Mouse (Mus musculus) embryonic facial prominence, embryonic 14.5 days (tissue): ENCODE data around the gene Trim46. TPM values are rescaled to one million over a fixed set of nuclear protein-coding genes. Genes with fewer than 3 reads are reported as not detected.

ENCODE experiments used
- ATAC-seq: fragments of 200-750 bp; cut with Nextera tagmentation; 2 replicates; pipeline ENCODE4 v1.8.0; 2017; ENCODE audit warnings: low read depth, moderate number of reproducible peaks, moderate TSS enrichment
- DNase-seq: peaks from one replicate; pipeline ENCODE4 v3.0.0-alpha.2; 2015; ENCODE audit warnings: low spot score
- H3K27ac ChIP-seq: fragments of 300-500 bp; sonication (generic); replicated peaks from 2 replicates; pipeline ENCODE4 v1.5.1; 2014; ENCODE audit warnings: low read depth, mild to moderate bottlenecking, low read length, moderate library complexity
- H3K27me3 ChIP-seq: fragments of 300-500 bp; sonication (generic); replicated peaks from 2 replicates; pipeline ENCODE4 v1.6.1; 2014; ENCODE audit warnings: low read length; ENCODE audit not compliant: control insufficient read depth, insufficient read depth
- H3K36me3 ChIP-seq: fragments of 300-500 bp; sonication (generic); 2 replicates; pipeline ENCODE4 v1.6.1; 2014; ENCODE audit warnings: low read length, mixed read lengths; ENCODE audit not compliant: control insufficient read depth, insufficient read depth
- H3K4me1 ChIP-seq: fragments of 300-500 bp; sonication (generic); 2 replicates; pipeline ENCODE4 v1.6.1; 2014; ENCODE audit warnings: antibody characterized with exemption, low read length; ENCODE audit not compliant: control insufficient read depth, insufficient read depth
- H3K4me2 ChIP-seq: fragments of 300-500 bp; sonication (generic); 2 replicates; pipeline ENCODE4 v1.6.1; 2014; ENCODE audit warnings: low read depth, mild to moderate bottlenecking, low read length, moderate library complexity, mixed read lengths
- H3K4me3 ChIP-seq: fragments of 300-500 bp; sonication (generic); 2 replicates; pipeline ENCODE4 v1.5.1; 2014; ENCODE audit warnings: low read depth, mild to moderate bottlenecking, low read length
- H3K9ac ChIP-seq: fragments of 300-500 bp; sonication (generic); 2 replicates; pipeline ENCODE4 v1.6.1; 2014; ENCODE audit warnings: low read depth, mild to moderate bottlenecking, low read length, moderate library complexity, mixed read lengths
- H3K9me3 ChIP-seq: fragments of 300-500 bp; sonication (generic); 2 replicates; pipeline ENCODE4 v1.6.1; 2016; ENCODE audit warnings: low read length; ENCODE audit not compliant: control insufficient read depth
- WGBS: fragments of 180-500 bp; shearing (Covaris S2); extraction: QIAGEN DNeasy Blood & Tissue Kit; methylation state at CpG from one replicate; pipeline ENCODE4 v1.1.7; 2014; 5-methylcytosine and 5-hydroxymethylcytosine counted together
- polyA plus RNA-seq: library from polyadenylated mRNA; unstranded; fragments of >200 nt; fragmentation: Nextera tagmentation; extraction: Ambion mirVana; gene quantifications from 2 replicates; pipeline ENCODE4 v1.2.1, GENCODE M21; 2014

The Trim46 gene
- polyA plus RNA-seq, 1 experiment from 2014 or later = 3.7 TPM

DNA sequence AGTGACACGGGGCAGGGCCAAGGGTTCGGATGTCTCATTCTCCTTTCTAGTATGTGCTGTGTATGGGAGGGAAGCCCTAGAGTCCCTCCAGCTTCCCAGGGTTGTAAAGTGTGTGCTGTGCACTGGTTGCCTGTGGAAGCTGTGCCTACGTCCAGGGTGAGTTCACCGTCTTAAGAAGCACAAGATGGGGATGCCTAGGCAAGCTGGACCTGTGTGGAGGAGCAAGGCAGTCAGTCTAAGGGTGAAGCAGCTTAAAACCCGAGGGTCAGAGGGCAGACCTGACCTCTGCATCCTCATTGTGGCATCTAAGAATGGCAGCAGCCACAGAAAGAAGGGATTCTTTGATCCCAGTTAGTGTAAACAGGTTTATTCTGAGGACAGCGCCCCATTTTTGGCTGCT, 37.4 kb downstream of the Trim46 start:
- Histone ChIP-seq H3K4me2 (no peak overlapping the region), H3K36me3 (peaks cover 60% of the 10 kb centered on the region), H3K9me3 (no peaks in the 10 kb centered on the region), H3K9ac (no peak overlapping the region), H3K27me3 (no peaks in the 10 kb centered on the region), H3K4me3 (no peak overlapping the region), H3K4me1 (peaks cover 10% of the 10 kb centered on the region; the same call in 1 of the 2 replicates), H3K27ac (no peak overlapping the region)
- no peak for ATAC-seq
- DNase-seq = no peak
- WGBS = 84% methylated on average over 6 of the region's 6 CpGs

- no peak overlapping the region for H3K9ac ChIP-seq
- no peaks in the 10 kb centered on the region for H3K27me3 ChIP-seq
- H3K27ac ChIP-seq = no peak overlapping the region
- H3K36me3 ChIP-seq = peaks cover 60% of the 10 kb centered on the region
- 91% methylated on average over 13 of the region's 13 CpGs for WGBS
- H3K4me3 ChIP-seq = no peak overlapping the region
- no peak for ATAC-seq
- no peak overlapping the region for H3K4me2 ChIP-seq
- DNase-seq = no peak
- H3K4me1 ChIP-seq = peaks cover 12% of the 10 kb centered on the region
- no peaks in the 10 kb centered on the region for H3K9me3 ChIP-seq
These were observed 37.9 kb downstream of the Trim46 start for GRCm38 (mm10) chr3:89208075-89208657.

- Histone ChIP-seq H3K9me3 (no peaks in the 10 kb centered on the region), H3K27me3 (no peaks in the 10 kb centered on the region), H3K4me2 (no peak overlapping the region), H3K4me3 (no peak overlapping the region), H3K4me1 (peaks cover 5% of the 10 kb centered on the region), H3K36me3 (peaks cover 60% of the 10 kb centered on the region), H3K27ac (no peak overlapping the region), H3K9ac (no peak overlapping the region)
- 82% methylated on average over 2 of the region's 2 CpGs for WGBS
- ATAC-seq (no peak), DNase-seq (no peak)
These were observed 39.4 kb downstream of the Trim46 start for GRCm38 (mm10) chr3:89206695-89207094.

DNA sequence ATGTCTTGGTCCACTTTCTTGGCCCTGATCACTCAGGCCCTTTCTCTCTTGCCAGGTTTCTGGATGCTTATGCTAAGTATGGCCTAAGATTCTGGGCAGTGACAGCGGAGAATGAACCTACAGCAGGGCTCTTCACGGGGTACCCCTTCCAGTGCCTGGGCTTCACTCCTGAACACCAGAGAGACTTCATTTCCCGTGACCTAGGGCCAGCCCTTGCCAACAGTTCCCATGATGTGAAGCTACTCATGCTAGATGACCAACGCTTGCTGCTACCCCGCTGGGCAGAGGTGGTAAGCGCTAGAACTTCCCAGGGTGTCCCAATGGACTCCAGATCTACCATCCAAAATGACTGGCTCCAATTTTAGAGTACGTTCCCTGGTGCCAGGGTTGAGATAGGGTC, 40.0 kb downstream of the Trim46 start:
- no peak overlapping the region for H3K27ac ChIP-seq
- no peak overlapping the region for H3K9ac ChIP-seq
- no peak overlapping the region for H3K4me2 ChIP-seq
- 92% methylated on average over 7 of the region's 7 CpGs for WGBS
- peaks cover 5% of the 10 kb centered on the region for H3K4me1 ChIP-seq
- peaks cover 60% of the 10 kb centered on the region for H3K36me3 ChIP-seq
- H3K4me3 ChIP-seq = no peak overlapping the region
- ATAC-seq (no peak), DNase-seq (no peak)
- no peaks in the 10 kb centered on the region for H3K27me3 ChIP-seq
- H3K9me3 ChIP-seq = no peaks in the 10 kb centered on the region

GRCm38 (mm10) chr3:89203142-89203514, 43.0 kb downstream of the Trim46 start:
- no peaks in the 10 kb centered on the region for H3K9me3 ChIP-seq
- no peaks in the 10 kb centered on the region for H3K27me3 ChIP-seq
- H3K4me3 ChIP-seq = peak overlapping the region; percentile 57
- H3K4me1 ChIP-seq = peaks cover 5% of the 10 kb centered on the region
- H3K36me3 ChIP-seq = peaks cover 31% of the 10 kb centered on the region
- 25% methylated on average over 5 of the region's 5 CpGs for WGBS
- DNase-seq (no peak), ATAC-seq (no peak; the same call in 1 of the 2 replicates)
- H3K9ac ChIP-seq = peak overlapping the region; percentile 66
- no peak overlapping the region for H3K27ac ChIP-seq
- peak overlapping the region; percentile 71 for H3K4me2 ChIP-seq

DNA sequence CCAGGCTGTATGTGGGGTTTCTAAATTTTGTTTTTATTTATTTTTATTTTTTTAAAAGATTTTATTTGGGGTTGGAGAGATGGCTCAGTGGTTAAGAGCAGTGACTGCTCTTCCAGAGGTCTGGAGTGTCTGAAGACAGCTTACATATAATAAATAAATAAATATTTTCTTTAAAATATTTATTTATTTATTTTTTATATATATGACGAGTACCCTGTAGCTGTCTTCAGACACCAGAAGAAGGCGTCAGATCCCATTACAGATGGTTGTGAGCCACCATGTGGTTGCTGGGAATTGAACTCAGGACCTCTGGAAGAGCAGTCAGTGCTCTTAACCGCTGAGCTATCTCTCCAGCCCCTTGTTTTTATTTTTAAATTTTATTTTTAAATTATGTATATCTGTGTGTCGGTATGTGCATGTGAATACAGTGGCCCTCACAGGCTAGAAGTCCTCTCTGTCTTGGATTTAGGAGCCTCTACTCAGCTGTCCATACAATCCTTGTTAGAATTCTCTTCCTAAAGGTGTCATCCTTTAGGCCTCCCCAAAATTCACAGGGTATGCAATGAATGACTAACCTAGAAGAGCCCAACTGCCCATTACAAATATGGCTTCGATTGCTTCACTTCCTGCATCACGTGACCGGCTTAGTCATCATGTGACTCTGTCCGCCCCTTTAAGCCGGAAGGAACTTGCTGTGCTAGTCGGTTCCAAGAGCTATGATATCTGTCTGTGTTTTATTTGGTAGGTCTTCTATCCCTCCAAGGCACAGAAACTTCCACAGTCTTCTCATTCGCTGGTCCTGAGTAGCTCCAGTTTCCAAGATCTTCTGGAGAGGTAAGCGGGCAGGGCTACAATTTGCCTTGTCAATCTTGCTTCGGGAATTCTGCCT, 43.6 kb downstream of the Trim46 start, which contains the start of gene Gba:
Gene Gba, plus strand, starts transcription at position 676 of the 889 bp plus-strand sequence.
- 25% methylated on average over 13 of the region's 13 CpGs for WGBS
- H3K4me1 ChIP-seq = peaks cover 5% of the 10 kb centered on the region

GRCm38 (mm10) chr3:89199839-89200238, 46.3 kb downstream of the Trim46 start:
- DNase-seq (no peak), ATAC-seq (no peak)
- Histone ChIP-seq H3K27ac (no peak overlapping the region), H3K36me3 (no peaks in the 10 kb centered on the region), H3K9ac (no peak overlapping the region), H3K4me3 (no peak overlapping the region), H3K27me3 (no peaks in the 10 kb centered on the region), H3K9me3 (no peaks in the 10 kb centered on the region), H3K4me1 (peaks cover 15% of the 10 kb centered on the region), H3K4me2 (no peak overlapping the region)
- WGBS = 81% methylated on average over 3 of the region's 3 CpGs

More for the DNA sequence above, 43.6 kb downstream of the Trim46 start, which contains the start of gene Gba:
- Histone ChIP-seq H3K9ac (peak within 1 kb of the TSS; percentile 66), H3K27me3 (no peaks in the 10 kb centered on the region), H3K36me3 (peaks cover 24% of the 10 kb centered on the region), H3K4me2 (peak within 1 kb of the TSS; percentile 71), H3K27ac (no peak within 1 kb of the TSS), H3K4me3 (peak within 1 kb of the TSS; percentile 57), H3K9me3 (no peaks in the 10 kb centered on the region)
- peak; percentile 91 for ATAC-seq
- peak; percentile 96 for DNase-seq

DNA sequence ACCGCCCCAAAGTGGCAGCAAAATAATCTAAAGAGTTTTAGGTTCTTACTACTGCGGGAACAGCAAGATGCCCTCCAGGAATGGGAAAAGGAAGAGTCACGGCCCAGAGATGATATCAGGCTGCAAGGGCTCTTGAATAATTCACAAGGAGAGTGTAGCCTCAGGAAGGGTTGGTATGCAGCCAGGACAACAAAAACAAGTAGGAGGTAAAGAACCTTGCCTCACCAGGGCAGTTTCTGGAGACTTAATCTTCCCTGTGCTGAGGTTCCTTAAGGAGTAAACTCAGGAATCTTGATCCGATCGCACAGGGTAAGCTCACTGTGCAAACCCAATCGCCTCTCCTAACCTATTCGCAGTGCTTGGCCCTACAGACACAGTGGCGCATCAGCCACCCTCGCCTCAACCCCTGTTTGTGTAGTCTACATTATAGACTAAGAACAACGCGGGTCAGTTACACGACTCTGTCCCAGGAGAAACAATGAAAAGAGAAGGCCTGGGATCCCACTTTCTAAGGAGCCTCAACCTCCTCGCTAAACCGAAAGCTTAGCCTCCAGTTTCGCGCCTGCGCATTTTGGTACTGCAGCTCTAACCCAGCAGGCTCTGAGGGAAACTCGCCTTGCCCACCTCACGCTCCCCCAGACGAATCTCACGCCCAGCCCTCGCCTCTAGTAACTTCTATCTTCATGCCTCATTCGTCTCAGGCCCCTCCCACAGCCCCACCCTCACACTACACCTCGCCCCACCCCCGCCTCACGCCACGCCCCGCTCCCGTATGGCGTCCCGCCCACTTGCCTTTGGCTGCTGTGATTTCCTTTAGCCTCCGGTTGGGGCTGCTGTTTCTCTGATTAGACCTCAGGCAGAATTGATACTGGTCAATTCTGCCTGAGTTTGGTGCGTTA, 49.9 kb downstream of the Trim46 start:
- no peaks in the 10 kb centered on the region for H3K9me3 ChIP-seq
- H3K4me3 ChIP-seq = peak overlapping the region; percentile 44
- peak overlapping the region; percentile 90 for H3K27ac ChIP-seq
- ATAC-seq (peak; percentile 98), DNase-seq (peak; percentile 98)
- peak overlapping the region; percentile 75 for H3K4me2 ChIP-seq
- whole genome bisulfite sequencing = 5% methylated on average over 33 of the region's 33 CpGs
- H3K9ac ChIP-seq = peak overlapping the region; percentile 75
- H3K4me1 ChIP-seq = peaks cover 10% of the 10 kb centered on the region
- no peaks in the 10 kb centered on the region for H3K27me3 ChIP-seq
- H3K36me3 ChIP-seq = no peaks in the 10 kb centered on the region
